Mouse (Mus musculus) gastrocnemius, postnatal 25 days (tissue): ENCODE measurements around the gene Ssbp4. TPM values are rescaled to one million over a fixed set of nuclear protein-coding genes. Genes with fewer than 3 reads are reported as not detected.

ENCODE experiments used
- DNase-seq: peaks from one replicate; pipeline ENCODE4 v3.0.0; 2022
- long read RNA-seq, 2 experiments: library from polyadenylated mRNA; stranded (forward); transcript quantifications; one replicate each; pipeline ENCODE4 v2.0.0; 2021
- total RNA-seq, 2 experiments: library from RNA; stranded (reverse); gene quantifications; 1 replicate in 1 of 2; 2 replicates in 1 of 2; pipeline ENCODE4 v1.2.3; 2021

Gene Ssbp4
- 10 to 100 TPM; 15.4 to 20.0 TPM for total RNA-seq
- long read RNA-seq, experiment 1, partial matches to known transcripts: 2 of 15 reads
- long read RNA-seq, experiment 1, other reads (novel, unspliced or antisense): 10 of 15 reads
- long read RNA-seq, experiment 2, transcript Ssbp4-201 (17 exons, 1,475 nt): major isoform, 6 of 24 reads
- long read RNA-seq, experiment 2, partial matches to known transcripts: 4 of 24 reads
- long read RNA-seq, experiment 2, other reads (novel, unspliced or antisense): 14 of 24 reads

DNA sequence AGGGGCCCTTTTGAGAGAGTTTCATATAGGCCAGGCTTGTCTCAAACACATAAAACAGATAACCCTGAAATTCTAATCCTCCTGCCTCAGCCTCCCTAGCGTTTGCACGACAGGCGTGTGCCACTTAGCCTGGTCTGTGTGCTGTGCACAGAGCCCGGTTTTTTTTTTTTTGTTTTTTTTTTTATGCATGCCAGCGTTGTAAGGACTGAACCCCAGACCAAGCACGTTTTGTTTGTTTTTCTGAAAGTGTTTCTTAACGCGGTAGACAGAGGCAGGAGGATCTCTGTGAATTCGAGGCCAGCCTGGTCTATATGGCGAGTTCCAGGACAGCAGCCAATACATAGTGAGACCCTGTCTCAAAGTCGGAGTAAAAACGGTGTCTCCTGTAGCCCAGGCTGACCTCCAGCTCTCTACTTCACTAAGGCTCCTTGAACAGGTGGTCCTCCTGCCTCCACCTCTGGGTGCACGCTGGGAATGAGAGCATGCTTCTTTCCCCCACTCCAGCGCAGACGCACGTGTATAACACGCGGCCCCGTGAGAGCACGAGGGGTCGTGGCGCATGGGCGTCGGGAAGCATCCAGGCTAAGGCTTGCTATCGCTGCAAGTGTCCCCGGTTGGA is at the start of gene Ssbp4:
Ssbp4 (minus strand) TSS at position 124 of the 619 bp plus-strand sequence.
- DNase-seq: no peak

DNA sequence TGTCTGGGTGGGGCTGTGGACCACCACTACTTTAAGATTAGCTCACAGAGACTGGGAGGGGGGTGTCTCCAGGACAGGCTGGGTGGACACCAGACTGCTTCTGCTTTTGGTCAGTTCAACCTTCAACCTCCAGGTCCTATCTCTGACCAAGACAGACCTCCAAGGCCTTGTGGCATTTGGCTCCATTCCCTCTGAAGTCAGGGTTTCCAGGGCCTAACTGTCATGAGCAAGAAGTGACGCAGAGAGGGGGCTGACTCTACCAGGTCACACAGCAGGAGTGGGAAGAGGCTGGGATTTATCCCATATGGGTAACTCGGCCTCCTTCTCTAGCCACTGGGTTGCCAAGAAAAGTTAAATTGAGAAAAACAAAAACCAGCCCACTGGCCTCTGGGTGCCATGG is 49.1 kb upstream of the Ssbp4 start:
- DNase-seq: no peak

GRCm38 (mm10) chr8:70657214-70657613 is 48.5 kb upstream of the Ssbp4 start:
- DNase-seq: no peak

- DNase-seq: no peak
Measured at GRCm38 (mm10) chr8:70656193-70656790, 47.6 kb upstream of the Ssbp4 start.

DNA sequence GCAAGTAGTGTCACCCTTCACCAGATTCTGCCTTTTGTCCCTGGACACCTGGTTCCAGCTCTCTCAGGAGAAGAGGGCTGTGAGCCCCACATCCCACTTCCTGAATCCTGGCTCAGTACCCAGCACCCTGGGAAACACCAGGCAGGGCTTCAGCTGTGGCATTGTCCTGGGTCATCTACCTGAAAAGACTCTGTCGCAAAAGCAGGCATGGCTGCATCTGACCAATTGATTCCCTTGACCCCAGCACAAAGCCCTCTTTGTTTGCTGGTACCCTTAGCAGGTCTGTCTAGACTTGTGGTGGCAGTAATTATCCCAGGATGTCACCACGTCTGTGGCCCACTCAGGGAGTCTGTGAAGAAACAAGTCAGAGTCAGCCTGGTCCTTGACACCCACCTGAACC is 46.8 kb upstream of the Ssbp4 start:
- no peak for DNase-seq

- no peak for DNase-seq
Measured at GRCm38 (mm10) chr8:70654121-70654520, 45.4 kb upstream of the Ssbp4 start.

- DNase-seq: no peak
Measured at GRCm38 (mm10) chr8:70653226-70653625, 44.6 kb upstream of the Ssbp4 start.

DNA sequence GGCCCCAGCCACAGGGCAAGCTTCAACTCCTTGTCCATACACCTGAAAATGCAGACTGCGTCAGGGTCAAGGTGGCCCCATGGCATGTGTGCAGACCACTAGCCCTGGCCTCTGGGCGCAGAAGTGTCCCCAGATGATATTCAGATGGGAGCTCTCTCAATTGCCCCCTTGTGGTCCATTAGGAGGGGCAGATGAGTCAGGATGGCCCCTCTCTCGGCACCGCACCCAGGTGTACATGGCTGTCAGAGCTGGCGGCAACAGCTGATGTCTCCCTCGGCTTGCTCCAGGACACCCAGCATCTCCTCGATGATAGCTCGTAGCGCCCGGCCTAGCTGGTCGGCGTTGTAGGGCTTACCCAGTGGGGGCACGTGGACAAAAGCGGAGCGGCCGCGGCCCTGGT is 41.7 kb upstream of the Ssbp4 start:
- no peak for DNase-seq

DNA sequence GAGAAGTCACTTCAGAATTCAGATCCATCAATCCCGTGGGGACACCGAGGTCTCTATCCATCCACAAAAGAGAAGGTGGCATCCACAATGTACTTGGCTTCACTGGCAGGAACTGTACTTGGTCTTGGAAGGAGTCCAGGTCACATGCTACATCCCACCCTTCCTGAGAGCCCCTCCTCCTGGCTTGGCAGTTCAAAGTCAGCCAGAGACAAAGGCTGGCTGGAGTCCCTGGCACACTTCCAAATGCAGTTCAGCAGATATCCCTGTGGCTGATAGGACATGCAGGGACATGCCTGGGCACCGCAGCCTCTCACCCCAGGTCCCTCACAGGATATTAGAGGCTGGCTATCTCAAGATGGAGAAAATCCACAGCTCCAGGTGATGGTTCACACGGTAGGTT is 40.7 kb upstream of the Ssbp4 start:
- peak; percentile 70 for DNase-seq

DNA sequence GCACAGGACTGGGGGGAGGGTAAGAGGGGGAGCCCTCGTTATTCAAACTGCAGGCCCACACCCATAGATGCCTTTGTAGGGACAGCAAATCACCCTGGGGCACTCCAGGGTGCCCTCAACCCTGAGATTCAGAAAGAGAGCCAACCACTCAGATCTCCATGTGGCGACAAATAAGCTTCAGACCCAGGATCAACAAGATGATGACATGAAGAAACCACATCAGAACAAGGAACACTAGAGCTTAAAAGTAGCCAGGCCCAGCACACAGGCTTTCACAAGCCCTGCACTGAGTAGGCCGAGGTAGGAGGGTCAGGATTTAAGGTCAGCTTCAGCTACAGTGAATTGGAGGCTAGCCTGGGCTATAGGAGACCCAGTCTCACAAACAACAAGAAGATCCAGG is 40.2 kb upstream of the Ssbp4 start:
- DNase-seq: no peak

DNA sequence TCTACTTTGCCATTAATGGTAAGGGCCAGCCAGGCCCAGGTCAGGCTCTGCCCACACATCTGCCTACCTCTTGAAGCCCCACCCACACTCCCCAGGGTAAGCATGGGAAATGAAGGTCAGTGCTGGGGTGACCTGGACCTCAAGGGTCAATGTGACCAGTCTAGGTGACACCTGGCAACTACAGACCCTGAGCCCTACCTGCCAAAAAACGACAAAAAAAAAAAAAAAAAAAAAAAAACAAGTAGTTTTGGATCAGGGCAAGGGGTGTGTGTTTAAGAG is 39.4 kb upstream of the Ssbp4 start:
- no peak for DNase-seq

- DNase-seq: no peak
Measured at GRCm38 (mm10) chr8:70647343-70648163, 38.9 kb upstream of the Ssbp4 start.

GRCm38 (mm10) chr8:70646775-70647174 is 38.1 kb upstream of the Ssbp4 start:
- DNase-seq: no peak

DNA sequence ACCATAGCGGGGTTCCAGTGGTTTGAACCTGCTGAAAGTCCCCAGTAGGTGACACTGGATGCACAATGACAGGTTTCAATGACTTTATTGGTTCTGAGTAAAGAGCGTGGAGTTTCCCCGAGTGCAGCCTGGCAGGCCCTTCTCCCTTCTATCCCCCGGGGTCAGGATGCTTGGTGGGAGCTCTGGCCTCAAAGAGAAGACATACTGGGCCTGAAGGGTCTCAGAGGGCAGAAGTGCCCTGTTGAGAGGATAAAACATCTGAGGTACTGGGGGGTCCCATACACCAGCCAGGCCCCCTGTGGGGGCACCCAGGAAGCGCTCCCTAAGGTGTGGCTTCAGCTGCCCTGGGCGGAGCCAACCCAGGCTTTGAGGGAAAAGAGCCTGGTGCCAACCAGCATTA is 37.7 kb upstream of the Ssbp4 start:
- DNase-seq: no peak

DNA sequence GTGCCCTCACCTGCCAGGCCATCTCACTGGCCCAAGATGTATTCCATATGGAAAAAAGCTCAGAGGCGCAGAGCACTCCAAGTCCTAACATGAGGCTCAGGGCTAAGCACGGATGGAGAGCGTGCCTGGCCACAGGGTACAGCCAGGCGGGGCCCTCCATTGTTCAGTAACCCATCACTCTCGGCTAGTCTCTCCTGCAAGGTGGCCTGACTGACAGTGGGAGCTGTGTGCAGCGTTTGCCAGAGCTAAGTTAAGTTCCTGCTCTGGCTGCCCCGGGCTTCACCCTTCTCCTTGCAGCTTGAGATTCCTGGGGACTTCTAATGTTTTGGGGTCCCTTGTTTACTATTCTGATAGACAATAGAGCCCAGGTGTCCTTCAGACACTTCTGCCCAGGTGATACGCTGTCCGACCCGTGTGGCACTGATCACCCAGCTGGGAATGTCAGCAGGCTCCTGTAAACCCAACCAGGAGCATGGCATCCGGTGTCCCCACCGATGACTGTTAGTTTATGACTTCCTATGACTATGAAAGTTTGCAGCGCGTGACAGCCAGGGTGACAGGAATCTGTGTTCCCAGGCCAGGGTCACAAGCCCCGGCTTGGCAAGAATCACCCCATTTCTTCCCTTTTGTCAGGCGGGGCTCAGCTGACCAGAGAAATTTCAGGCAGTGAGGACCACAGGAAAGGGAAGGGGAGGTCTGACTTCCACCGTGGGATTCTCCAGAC is 37.0 kb upstream of the Ssbp4 start:
- no peak for DNase-seq

- no peak for DNase-seq
Measured at GRCm38 (mm10) chr8:70644065-70644464, 35.4 kb upstream of the Ssbp4 start.

DNA sequence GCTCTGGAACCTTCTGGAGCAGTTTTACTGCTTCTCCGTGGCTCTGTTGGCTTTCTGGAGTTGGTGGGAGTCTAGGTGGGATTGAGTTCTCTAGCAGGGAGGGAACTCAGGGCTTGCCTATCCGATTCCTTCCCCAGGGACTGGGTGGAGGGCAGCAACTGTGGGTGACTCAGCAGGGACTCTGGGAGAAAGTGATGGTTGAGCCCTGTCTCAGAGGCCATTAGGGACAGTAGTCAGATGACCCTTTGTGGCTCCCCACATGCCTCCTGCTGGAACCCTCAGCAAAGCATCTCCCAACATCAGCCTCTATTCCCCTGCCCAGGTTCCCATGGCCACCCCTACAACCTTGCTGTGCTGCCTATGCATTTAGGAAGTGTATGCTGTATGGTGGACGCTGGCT is 34.3 kb upstream of the Ssbp4 start:
- DNase-seq: no peak

DNA sequence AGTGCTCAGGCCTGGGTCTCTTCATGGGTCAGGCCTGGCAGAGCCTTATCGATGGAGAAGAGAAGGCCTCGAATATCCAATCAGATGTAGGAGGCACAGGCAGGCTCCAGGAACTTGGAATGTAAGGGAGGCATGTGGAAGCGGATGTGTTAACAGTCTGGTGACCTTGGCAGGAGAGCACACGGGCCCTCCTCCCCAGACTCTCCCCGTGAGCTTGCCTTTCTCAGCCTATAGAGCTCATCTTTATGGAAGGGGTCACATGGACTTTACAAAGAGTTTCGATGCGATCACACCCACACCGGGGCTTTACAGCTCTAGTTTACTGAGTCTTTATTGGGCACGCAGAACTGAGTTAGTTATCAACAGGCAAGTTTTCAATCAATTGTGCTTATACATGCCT is 30.1 kb upstream of the Ssbp4 start:
- DNase-seq: no peak

- no peak for DNase-seq
Measured at GRCm38 (mm10) chr8:70636838-70637237, 28.2 kb upstream of the Ssbp4 start.

- no peak for DNase-seq
Measured at GRCm38 (mm10) chr8:70635527-70635926, 26.9 kb upstream of the Ssbp4 start.

DNA sequence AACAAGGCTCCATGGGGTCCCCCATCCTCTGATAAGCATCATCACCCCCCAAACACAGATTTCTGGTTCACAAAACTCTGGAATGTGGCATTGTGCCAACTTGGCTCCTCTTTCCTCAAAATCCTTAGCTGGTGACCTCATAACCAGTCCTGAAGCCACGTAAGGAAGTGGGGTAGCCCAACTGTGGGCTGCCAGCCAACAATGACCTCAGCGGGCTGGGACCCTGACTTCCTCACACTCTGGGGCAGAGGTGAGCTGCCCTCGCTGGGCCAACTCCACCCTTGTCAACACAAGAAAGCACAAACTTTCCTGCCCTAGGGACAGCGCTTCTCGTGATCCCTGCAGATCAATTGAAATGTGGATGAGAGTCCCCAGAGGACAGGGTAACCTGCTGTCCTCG is 25.4 kb upstream of the Ssbp4 start:
- DNase-seq: peak; percentile 52

DNA sequence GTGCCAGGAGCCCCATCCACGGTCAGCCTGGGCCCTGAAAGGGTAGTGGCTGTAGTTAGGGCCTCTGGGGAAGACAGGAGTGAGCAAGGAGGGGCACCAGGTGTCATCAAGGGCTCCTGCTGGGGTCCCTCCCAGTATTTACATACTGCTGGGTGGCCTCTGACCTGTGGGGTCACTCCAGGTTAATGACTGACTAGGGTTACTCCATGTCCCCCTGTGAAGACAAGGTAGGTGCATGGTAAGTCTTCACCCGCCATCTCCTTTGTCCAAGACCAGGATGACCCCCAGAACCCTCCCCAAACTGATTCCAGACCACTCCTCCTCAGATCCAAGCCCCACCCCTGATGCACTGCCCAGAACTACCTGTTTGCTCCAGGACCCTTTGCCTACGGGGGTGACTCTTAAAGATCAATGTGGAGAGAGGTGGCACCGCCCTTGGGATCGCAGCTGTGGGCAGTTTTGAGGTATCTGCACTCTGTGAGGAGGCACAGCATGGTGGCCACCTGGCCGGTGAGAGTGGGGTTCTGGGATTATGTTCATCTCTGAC is 23.7 kb upstream of the Ssbp4 start, which contains the start of gene Gdf15:
Gdf15 (minus strand) TSS at position 111 of the 547 bp plus-strand sequence.
- no peak for DNase-seq
